Mouse (Mus musculus): ENCODE measurements around the gene Lce1a1. TPM values are rescaled to one million over a fixed set of nuclear protein-coding genes. Genes with fewer than 3 reads are reported as not detected.

The Lce1a1 gene
- total RNA-seq, 2 experiments from 2014 or later, result not detected

Other genes with a start within 250 kb of the Lce1a1 start
- not detected for gene Sprr2i, start 240.3 kb downstream of the Lce1a1 start, total RNA-seq (2021)
- not detected for gene Sprr2j-ps, start 230.2 kb downstream of the Lce1a1 start, total RNA-seq (2021)
- gene Gm9774, start 218.9 kb downstream of the Lce1a1 start, total RNA-seq (2021), result 1 to 10 TPM; 1.5 to 3.6 TPM
- not detected for gene Sprr2k, start 215.7 kb downstream of the Lce1a1 start, total RNA-seq (2021)
- gene Sprr1b, start 209.5 kb downstream of the Lce1a1 start, total RNA-seq (2021), result not detected
- not detected for gene Sprr3, start 189.6 kb downstream of the Lce1a1 start, total RNA-seq (2021)
- not detected for gene Sprr1a, start 162.4 kb downstream of the Lce1a1 start, total RNA-seq (2021)
- not detected for gene Sprr4, start 147.8 kb downstream of the Lce1a1 start, total RNA-seq (2021)
- gene 2310046K23Rik, start 113.8 kb downstream of the Lce1a1 start, total RNA-seq (2021), result not detected
- gene Ivl, start 74.6 kb downstream of the Lce1a1 start, total RNA-seq (2021), result not detected
- gene Smcp, start 59.3 kb downstream of the Lce1a1 start, total RNA-seq (2021), result not detected
- gene 2210017I01Rik, start 40.8 kb downstream of the Lce1a1 start, total RNA-seq (2021), result not detected
- not detected for gene Lce6a, start 26.6 kb downstream of the Lce1a1 start, total RNA-seq (2021)
- gene Lce1b, start 8.6 kb upstream of the Lce1a1 start, total RNA-seq (2021), result not detected
- not detected for gene Lce1a2, start 22.0 kb upstream of the Lce1a1 start, total RNA-seq (2021)
- not detected for gene Lce1c, start 30.9 kb upstream of the Lce1a1 start, total RNA-seq (2021)
- not detected for gene Lce1d, start 38.9 kb upstream of the Lce1a1 start, total RNA-seq (2021)
- gene Lce1e, start 60.8 kb upstream of the Lce1a1 start, total RNA-seq (2021), result not detected
- not detected for gene Lce1f, start 72.0 kb upstream of the Lce1a1 start, total RNA-seq (2021)
- not detected for gene Gm38119, start 90.8 kb upstream of the Lce1a1 start, total RNA-seq (2021)
- gene Lce1g, start 104.0 kb upstream of the Lce1a1 start, total RNA-seq (2021), result not detected
- gene Lce1h, start 116.8 kb upstream of the Lce1a1 start, total RNA-seq (2021), result not detected
- not detected for gene Lce1i, start 130.6 kb upstream of the Lce1a1 start, total RNA-seq (2021)
- gene Lce1j, start 142.2 kb upstream of the Lce1a1 start, total RNA-seq (2021), result not detected
- not detected for gene Lce1k, start 159.6 kb upstream of the Lce1a1 start, total RNA-seq (2021)
- gene Kprp, start 178.9 kb upstream of the Lce1a1 start, total RNA-seq (2021), result not detected
- not detected for gene Lce1l, start 203.0 kb upstream of the Lce1a1 start, total RNA-seq (2021)
- not detected for gene 2310050C09Rik, start 221.9 kb upstream of the Lce1a1 start, total RNA-seq (2021)